Mouse (Mus musculus): ENCODE results near the gene Flii.

DNA sequence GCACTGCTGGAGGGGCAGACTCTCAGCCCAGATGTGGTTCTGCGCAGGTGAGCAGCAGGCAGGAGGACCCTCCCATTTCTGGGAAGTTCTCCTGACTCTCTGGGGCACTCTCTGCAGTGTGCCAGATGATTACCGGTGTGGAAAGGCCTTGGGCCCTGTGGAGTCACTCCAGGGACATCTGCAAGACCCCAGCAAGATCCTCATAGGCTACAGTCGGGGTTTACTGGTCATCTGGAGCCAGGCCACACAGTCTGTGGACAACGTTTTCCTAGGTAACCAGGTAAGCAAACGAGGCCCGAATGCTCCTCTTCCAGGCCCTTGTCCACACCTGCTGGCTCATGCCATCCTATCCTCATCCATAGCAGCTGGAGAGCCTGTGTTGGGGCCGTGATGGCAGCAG, 21.0 kb downstream of the Flii start:
- TF ChIP-seq CTCF (conservative IDR thresholded peaks at IDR 0.05; ENCODE audit: insufficient read depth, insufficient read length, low read depth, low read length) (no peak), POLR2A (IDR thresholded peaks at IDR 0.05; ENCODE audit: low read depth, low read length) (no peak)

Measured in kidney, adult 2 months (tissue).